Mouse (Mus musculus) bone marrow, adult 2 months (tissue): ENCODE data around the gene Sgsm3.

ENCODE experiments used
- CTCF ChIP-seq: fragments of 200-500 bp; IDR thresholded peaks from 2 replicates; pipeline ENCODE4 v1.5.1; 2011; ENCODE audit warnings: low read length, control low read depth; ENCODE audit not compliant: control insufficient read depth, insufficient read depth
- POLR2A ChIP-seq: fragments of 200-500 bp; IDR thresholded peaks from 2 replicates; pipeline ENCODE4 v1.6.1; 2011; ENCODE audit warnings: low read depth, mild to moderate bottlenecking, control low read depth, low read length, borderline replicate concordance; ENCODE audit not compliant: control insufficient read depth

DNA sequence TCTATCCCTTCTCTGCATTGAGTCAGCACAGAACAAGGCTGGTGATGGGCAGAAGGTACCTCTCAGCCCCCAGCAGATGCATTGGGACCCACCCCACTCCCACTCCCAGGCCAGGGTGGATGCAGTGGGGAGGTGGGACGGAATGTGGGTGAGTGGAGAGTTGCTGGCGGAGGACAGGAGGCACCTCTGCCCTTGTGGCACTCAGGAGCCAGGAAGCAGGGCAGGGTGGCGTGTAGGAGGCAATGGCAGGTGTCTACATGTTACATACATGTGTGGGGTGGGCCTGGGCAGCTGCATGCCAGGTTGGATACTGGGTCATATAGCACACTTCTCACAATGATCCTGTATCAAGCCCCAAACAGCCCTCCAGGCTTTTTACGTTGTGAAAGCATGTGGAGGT, 34.8 kb downstream of the Sgsm3 start:
- TF ChIP-seq CTCF (no peak), POLR2A (no peak)
